Mouse (Mus musculus) granulocyte monocyte progenitor cell, adult 5-6 weeks (primary cell): ENCODE data around the gene Rgs16. TPM values are rescaled to one million over a fixed set of nuclear protein-coding genes. Genes with fewer than 3 reads are reported as not detected.

ENCODE experiments used
- total RNA-seq, 2 experiments: library from RNA; stranded (forward) in 1 of 2; stranded (reverse) in 1 of 2; fragments of 200-712, 200-1000 nt in 1 of 2; fragments of >200 nt in 1 of 2; fragmentation: Nextera tagmentation in 1 of 2; gene quantifications; 2 replicates each; pipeline ENCODE4 v1.2.3; 2014 to 2017

Rgs16 gene
- total RNA-seq, 2 experiments from 2014 or later = not detected

Other genes with a start within 250 kb of the Rgs16 start
- gene Npl, start 190.3 kb upstream of the Rgs16 start, total RNA-seq (2014; fragmentation: Nextera tagmentation) = 20.9 and 29.3 TPM in 2 replicates
- gene Npl, start 190.3 kb upstream of the Rgs16 start, total RNA-seq (2017) = 13.4 and 19.9 TPM in 2 replicates
- gene Rgs8, start 87.3 kb upstream of the Rgs16 start, total RNA-seq (2014; fragmentation: Nextera tagmentation) = 0.34 and 4.6 TPM in 2 replicates
- gene Rgs8, start 87.3 kb upstream of the Rgs16 start, total RNA-seq (2017) = 0.47 and 1.3 TPM in 2 replicates
- gene Rnasel, start 9.1 kb downstream of the Rgs16 start, total RNA-seq (2014; fragmentation: Nextera tagmentation) = 35.9 and 55.9 TPM in 2 replicates
- gene Rnasel, start 9.1 kb downstream of the Rgs16 start, total RNA-seq (2017) = 52.3 and 72.8 TPM in 2 replicates
- gene Rgsl1, start 103.8 kb downstream of the Rgs16 start, total RNA-seq (2014; fragmentation: Nextera tagmentation) = not detected in 2 replicates
- gene Rgsl1, start 103.8 kb downstream of the Rgs16 start, total RNA-seq (2017) = not detected in 2 replicates
- gene Teddm1b, start 134.0 kb downstream of the Rgs16 start, total RNA-seq (2014; fragmentation: Nextera tagmentation) = not detected in 2 replicates
- gene Teddm1b, start 134.0 kb downstream of the Rgs16 start, total RNA-seq (2017) = not detected in 2 replicates
- gene Teddm1a, start 151.4 kb downstream of the Rgs16 start, total RNA-seq (2014; fragmentation: Nextera tagmentation) = not detected in 2 replicates
- not detected in 2 replicates for gene Teddm1a, start 151.4 kb downstream of the Rgs16 start, total RNA-seq (2017)
- 60.4 and 67.3 TPM in 2 replicates for gene Glul, start 159.6 kb downstream of the Rgs16 start, total RNA-seq (2014; fragmentation: Nextera tagmentation)
- gene Glul, start 159.6 kb downstream of the Rgs16 start, total RNA-seq (2017) = 50.7 and 59.0 TPM in 2 replicates
- 0.11 TPM in 1 of 2 replicates, not detected in the other for gene Teddm2, start 159.9 kb downstream of the Rgs16 start, total RNA-seq (2014; fragmentation: Nextera tagmentation)
- gene Teddm2, start 159.9 kb downstream of the Rgs16 start, total RNA-seq (2017) = not detected in 2 replicates